Mouse (Mus musculus) E14TG2a.4 (cell line): ENCODE data around the gene Cstf2t.

Source experiments
- CTCF ChIP-seq: conservative IDR thresholded peaks from 2 replicates; pipeline ENCODE4 v1.5.1; 2014; ENCODE audit warnings: low read length
- NANOG ChIP-seq: IDR thresholded peaks from 2 replicates; pipeline ENCODE4 v1.6.1; 2014; ENCODE audit warnings: borderline replicate concordance, low read length, mixed read lengths

GRCm38 (mm10) chr19:31132614-31133013, 50.0 kb downstream of the Cstf2t start:
- TF ChIP-seq CTCF = no peak
- no peak for TF ChIP-seq NANOG
